Mouse (Mus musculus): ENCODE measurements around the gene Kazn. TPM values are rescaled to one million over a fixed set of nuclear protein-coding genes. Genes with fewer than 3 reads are reported as not detected.

Kazn gene
- polyA plus RNA-seq, 1 experiment from 2014 or later = 4.2 TPM

DNA sequence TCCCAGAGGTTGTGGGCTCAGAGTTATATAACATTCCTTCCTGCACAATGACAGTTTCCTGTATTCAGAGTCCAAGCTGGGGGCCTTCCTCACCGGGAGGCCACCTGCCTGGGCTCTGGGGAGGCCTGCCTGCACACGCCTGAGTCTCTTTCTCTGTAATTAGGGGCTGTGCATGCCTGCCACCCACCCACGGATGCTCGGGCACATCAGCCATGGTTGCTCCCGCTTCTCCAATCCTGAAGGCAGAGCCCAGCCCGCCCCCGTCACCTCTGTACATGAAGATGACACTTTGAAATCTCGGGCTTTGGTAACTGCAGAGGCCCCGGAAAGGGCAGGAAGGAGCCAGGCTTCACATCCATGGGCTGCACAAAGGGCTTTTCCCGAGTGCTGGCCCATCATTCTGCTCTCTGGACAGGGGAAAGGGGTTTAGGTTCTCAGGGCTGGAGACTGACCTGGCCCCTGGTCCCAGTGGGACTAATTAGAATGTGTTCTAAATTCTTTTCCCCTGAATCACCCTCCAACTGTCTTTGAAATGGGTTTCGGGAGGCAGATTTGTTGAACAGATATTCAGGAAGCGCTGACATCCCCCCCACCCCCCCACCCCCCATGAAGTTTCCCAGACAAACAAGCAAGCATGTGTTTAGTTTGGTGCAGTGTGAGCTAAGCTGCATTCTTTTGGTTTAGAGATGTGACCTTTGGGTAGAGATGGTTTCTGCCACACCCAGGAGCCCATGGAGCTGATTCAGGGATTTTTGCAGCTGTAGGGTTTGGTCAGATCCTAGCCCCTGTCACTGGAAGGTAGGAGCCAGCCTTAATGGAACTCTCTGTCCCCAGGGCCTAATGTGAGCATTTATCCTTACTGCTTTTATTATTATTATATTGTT is 12.5 kb upstream of the Kazn start:
- Histone ChIP-seq H3K36me3 (ENCODE audit: control insufficient read depth, insufficient read depth, low read length) (no peaks in the 10 kb centered on the region), H3K9me3 (ENCODE audit: control insufficient read depth, low read length) (0 out of 2 replicates have a peak, but pooled peaks cover 3% of the 10 kb centered on the region)
- WGBS = 54% methylated on average over 12 of the region's 12 CpGs

DNA sequence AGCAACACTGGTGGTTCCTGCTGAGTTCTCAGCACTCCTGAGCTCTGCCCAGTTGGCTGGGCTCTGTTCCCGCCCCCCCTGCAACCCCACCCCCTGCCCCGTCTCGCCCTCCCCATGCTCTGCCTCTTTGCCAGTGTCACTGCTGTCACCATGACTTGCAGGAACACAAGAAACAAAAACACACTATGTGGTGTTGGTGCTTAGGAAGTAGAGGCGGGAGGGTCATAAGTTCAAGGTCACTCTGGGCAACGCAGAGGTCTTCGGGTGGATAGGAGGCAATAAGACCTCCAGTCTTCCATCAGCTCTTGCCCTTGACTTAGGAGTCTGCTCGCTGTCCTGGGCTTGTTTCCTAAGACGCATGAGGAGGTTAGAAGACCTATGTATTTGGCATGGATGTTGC is 10.9 kb upstream of the Kazn start:
- no peak overlapping the region for H3K27ac ChIP-seq (replicated peaks in 1 of 2; ENCODE audit: control insufficient read depth in 1 of 2, insufficient read depth in 1 of 2, low read depth in 2 of 2, low read length in 2 of 2)
- no peaks in the 10 kb centered on the region for H3K27me3 ChIP-seq (ENCODE audit: control insufficient read depth, insufficient read depth, low read length)
- no peak overlapping the region for H3K4me2 ChIP-seq (ENCODE audit: low read length)
- 0 out of 2 replicates have a peak, but pooled peaks cover 3% of the 10 kb centered on the region for H3K9me3 ChIP-seq (ENCODE audit: control insufficient read depth, low read length)
- 90% methylated on average over 8 of the region's 8 CpGs for WGBS
- no peak overlapping the region for H3K9ac ChIP-seq (ENCODE audit: low read length)
- H3K4me3 ChIP-seq (ENCODE audit: control insufficient read depth in 1 of 2, insufficient read depth in 1 of 2, low read depth in 1 of 2, low read length in 2 of 2) = no peak overlapping the region
- no peak for ATAC-seq (ENCODE audit: insufficient number of reproducible peaks, insufficient read depth, low FRiP score, low read depth)
- no peaks in the 10 kb centered on the region for H3K36me3 ChIP-seq (ENCODE audit: control insufficient read depth, insufficient read depth, low read length)
- H3K4me1 ChIP-seq (ENCODE audit: control insufficient read depth in 2 of 2, insufficient read depth in 2 of 2, low read length in 2 of 2) = peaks cover 2 to 7% of the 10 kb centered on the region in 2 experiments; a peak in 2 of 4 replicates

More for the DNA sequence above, 12.5 kb upstream of the Kazn start:
- Histone ChIP-seq H3K4me1 (ENCODE audit: control insufficient read depth in 2 of 2, insufficient read depth in 2 of 2, low read length in 2 of 2) (peaks cover 2 to 7% of the 10 kb centered on the region in 2 experiments; a peak in 2 of 4 replicates), H3K9ac (ENCODE audit: low read length) (no peak overlapping the region), H3K4me2 (ENCODE audit: low read length) (no peak overlapping the region), H3K27ac (replicated peaks in 1 of 2; ENCODE audit: control insufficient read depth in 1 of 2, insufficient read depth in 1 of 2, low read depth in 2 of 2, low read length in 2 of 2) (no peak overlapping the region), H3K27me3 (ENCODE audit: control insufficient read depth, insufficient read depth, low read length) (no peaks in the 10 kb centered on the region), H3K4me3 (ENCODE audit: control insufficient read depth in 1 of 2, insufficient read depth in 1 of 2, low read depth in 1 of 2, low read length in 2 of 2) (no peak overlapping the region)
- ATAC-seq (ENCODE audit: insufficient number of reproducible peaks, insufficient read depth, low FRiP score, low read depth) = no peak

DNA sequence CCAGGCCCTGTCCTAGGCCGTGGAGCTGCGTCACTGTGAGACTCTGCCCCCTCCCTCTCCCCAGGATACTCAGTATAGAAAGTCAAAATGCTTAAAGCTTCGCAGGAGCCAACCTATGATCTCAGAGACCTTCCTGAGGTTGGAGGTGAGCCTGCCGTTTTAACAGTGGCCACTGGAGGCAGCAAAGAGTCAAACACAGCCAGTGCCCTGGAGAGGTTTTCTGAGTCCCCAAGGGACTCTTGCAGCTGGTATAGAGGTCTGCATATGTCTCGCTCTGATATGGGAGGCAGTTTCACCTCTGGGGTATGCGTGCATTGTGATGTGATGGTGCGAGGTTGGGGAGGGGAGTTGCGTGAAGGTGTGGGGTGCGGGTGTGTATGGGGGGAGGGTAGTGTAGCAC is 10.2 kb upstream of the Kazn start:
- 21% methylated on average over 9 of the region's 9 CpGs for WGBS
- no peak overlapping the region for H3K9ac ChIP-seq (ENCODE audit: low read length)
- peaks cover 2 to 7% of the 10 kb centered on the region in 2 experiments; a peak in 2 of 4 replicates for H3K4me1 ChIP-seq (ENCODE audit: control insufficient read depth in 2 of 2, insufficient read depth in 2 of 2, low read length in 2 of 2)
- H3K4me2 ChIP-seq (ENCODE audit: low read length) = no peak overlapping the region
- H3K9me3 ChIP-seq (ENCODE audit: control insufficient read depth, low read length) = 0 out of 2 replicates have a peak, but pooled peaks cover 3% of the 10 kb centered on the region
- H3K4me3 ChIP-seq (ENCODE audit: control insufficient read depth in 1 of 2, insufficient read depth in 1 of 2, low read depth in 1 of 2, low read length in 2 of 2) = no peak overlapping the region
- no peaks in the 10 kb centered on the region for H3K36me3 ChIP-seq (ENCODE audit: control insufficient read depth, insufficient read depth, low read length)
- H3K27me3 ChIP-seq (ENCODE audit: control insufficient read depth, insufficient read depth, low read length) = no peaks in the 10 kb centered on the region
- ATAC-seq (ENCODE audit: insufficient number of reproducible peaks, insufficient read depth, low FRiP score, low read depth) = no peak
- H3K27ac ChIP-seq (replicated peaks in 1 of 2; ENCODE audit: control insufficient read depth in 1 of 2, insufficient read depth in 1 of 2, low read depth in 2 of 2, low read length in 2 of 2) = no peak overlapping the region

- H3K27me3 ChIP-seq (ENCODE audit: control insufficient read depth, insufficient read depth, low read length) = no peaks in the 10 kb centered on the region
- H3K4me1 ChIP-seq (ENCODE audit: control insufficient read depth in 2 of 2, insufficient read depth in 2 of 2, low read length in 2 of 2) = peaks cover 2 to 7% of the 10 kb centered on the region in 2 experiments; a peak in 2 of 4 replicates
- WGBS = 5% methylated on average over 5 of the region's 5 CpGs
- H3K9me3 ChIP-seq (ENCODE audit: control insufficient read depth, low read length) = no peaks in the 10 kb centered on the region
- H3K4me2 ChIP-seq (ENCODE audit: low read length) = no peak overlapping the region
- no peak overlapping the region for H3K9ac ChIP-seq (ENCODE audit: low read length)
- H3K36me3 ChIP-seq (ENCODE audit: control insufficient read depth, insufficient read depth, low read length) = no peaks in the 10 kb centered on the region
- H3K27ac ChIP-seq (replicated peaks in 1 of 2; ENCODE audit: control insufficient read depth in 1 of 2, insufficient read depth in 1 of 2, low read depth in 2 of 2, low read length in 2 of 2) = no peak overlapping the region
- no peak for ATAC-seq (ENCODE audit: insufficient number of reproducible peaks, insufficient read depth, low FRiP score, low read depth)
- H3K4me3 ChIP-seq (ENCODE audit: control insufficient read depth in 1 of 2, insufficient read depth in 1 of 2, low read depth in 1 of 2, low read length in 2 of 2) = no peak overlapping the region
Measured at GRCm38 (mm10) chr4:142248426-142248825, 9.2 kb upstream of the Kazn start.

GRCm38 (mm10) chr4:142246698-142247097 is 7.5 kb upstream of the Kazn start:
- Histone ChIP-seq H3K36me3 (ENCODE audit: control insufficient read depth, insufficient read depth, low read length) (no peaks in the 10 kb centered on the region), H3K27me3 (ENCODE audit: control insufficient read depth, insufficient read depth, low read length) (no peaks in the 10 kb centered on the region), H3K4me1 (ENCODE audit: control insufficient read depth in 2 of 2, insufficient read depth in 2 of 2, low read length in 2 of 2) (peaks cover 2 to 7% of the 10 kb centered on the region in 2 experiments; a peak in 2 of 4 replicates), H3K9ac (ENCODE audit: low read length) (no peak overlapping the region), H3K4me2 (ENCODE audit: low read length) (no peak overlapping the region), H3K9me3 (ENCODE audit: control insufficient read depth, low read length) (no peaks in the 10 kb centered on the region), H3K27ac (replicated peaks in 1 of 2; ENCODE audit: control insufficient read depth in 1 of 2, insufficient read depth in 1 of 2, low read depth in 2 of 2, low read length in 2 of 2) (no peak overlapping the region), H3K4me3 (ENCODE audit: control insufficient read depth in 1 of 2, insufficient read depth in 1 of 2, low read depth in 1 of 2, low read length in 2 of 2) (no peak overlapping the region)
- 28% methylated on average over 5 of the region's 5 CpGs for WGBS
- ATAC-seq (ENCODE audit: insufficient number of reproducible peaks, insufficient read depth, low FRiP score, low read depth) = no peak

- 73% methylated on average over 5 of the region's 5 CpGs for WGBS
- H3K36me3 ChIP-seq (ENCODE audit: control insufficient read depth, insufficient read depth, low read length) = no peaks in the 10 kb centered on the region
- peaks cover 0 to 2% of the 10 kb centered on the region in 2 experiments; a peak in 1 of 4 replicates for H3K4me1 ChIP-seq (ENCODE audit: control insufficient read depth in 2 of 2, insufficient read depth in 2 of 2, low read length in 2 of 2)
- no peak for ATAC-seq (ENCODE audit: insufficient number of reproducible peaks, insufficient read depth, low FRiP score, low read depth)
- H3K27me3 ChIP-seq (ENCODE audit: control insufficient read depth, insufficient read depth, low read length) = no peaks in the 10 kb centered on the region
- no peaks in the 10 kb centered on the region for H3K9me3 ChIP-seq (ENCODE audit: control insufficient read depth, low read length)
- no peak overlapping the region for H3K9ac ChIP-seq (ENCODE audit: low read length)
- no peak overlapping the region for H3K27ac ChIP-seq (replicated peaks in 1 of 2; ENCODE audit: control insufficient read depth in 1 of 2, insufficient read depth in 1 of 2, low read depth in 2 of 2, low read length in 2 of 2)
- no peak overlapping the region for H3K4me3 ChIP-seq (ENCODE audit: control insufficient read depth in 1 of 2, insufficient read depth in 1 of 2, low read depth in 1 of 2, low read length in 2 of 2)
- H3K4me2 ChIP-seq (ENCODE audit: low read length) = no peak overlapping the region
Measured at GRCm38 (mm10) chr4:142244641-142245040, 5.4 kb upstream of the Kazn start.

- Histone ChIP-seq H3K4me3 (ENCODE audit: control insufficient read depth in 1 of 2, insufficient read depth in 1 of 2, low read depth in 1 of 2, low read length in 2 of 2) (no peak overlapping the region), H3K27ac (replicated peaks in 1 of 2; ENCODE audit: control insufficient read depth in 1 of 2, insufficient read depth in 1 of 2, low read depth in 2 of 2, low read length in 2 of 2) (no peak overlapping the region), H3K9ac (ENCODE audit: low read length) (no peak overlapping the region), H3K36me3 (ENCODE audit: control insufficient read depth, insufficient read depth, low read length) (no peaks in the 10 kb centered on the region), H3K9me3 (ENCODE audit: control insufficient read depth, low read length) (no peaks in the 10 kb centered on the region), H3K27me3 (ENCODE audit: control insufficient read depth, insufficient read depth, low read length) (no peaks in the 10 kb centered on the region), H3K4me1 (ENCODE audit: control insufficient read depth in 2 of 2, insufficient read depth in 2 of 2, low read length in 2 of 2) (peaks cover 7 to 10% of the 10 kb centered on the region in 2 experiments), H3K4me2 (ENCODE audit: low read length) (no peak overlapping the region)
- WGBS = 73% methylated on average over 6 of the region's 6 CpGs
- no peak for ATAC-seq (ENCODE audit: insufficient number of reproducible peaks, insufficient read depth, low FRiP score, low read depth)
Measured at GRCm38 (mm10) chr4:142242750-142243383, 3.7 kb upstream of the Kazn start.

Measured in heart, embryonic 14.5 days (tissue).